Mouse (Mus musculus): ENCODE measurements at regions not wholly inside any gene's neighbourhood (a gene's known extent, or its start where the extent isn't known, plus 50 kb on each side); places are given as distances from the start of the nearest gene placed in this dataset.

GRCm38 (mm10) chr4:28646154-28646553, 166.8 kb upstream of the Epha7 start:
- DNase-seq (ENCODE audit: low read depth), result no peak

GRCm38 (mm10) chr4:28659478-28659877, 153.5 kb upstream of the Epha7 start:
- no peak for DNase-seq (ENCODE audit: low read depth)

GRCm38 (mm10) chr4:28698171-28698570, 114.8 kb upstream of the Epha7 start:
- no peak for DNase-seq (ENCODE audit: low read depth)

GRCm38 (mm10) chr4:28700481-28700880, 112.5 kb upstream of the Epha7 start:
- DNase-seq (ENCODE audit: low read depth), result peak; percentile 7

GRCm38 (mm10) chr4:28703356-28703755, 109.6 kb upstream of the Epha7 start:
- DNase-seq (ENCODE audit: low read depth), result no peak

Measured in 416B (cell line).